Mouse (Mus musculus) megakaryocyte, embryonic 14.5 days (primary cell): ENCODE measurements at regions not wholly inside any gene's neighbourhood (a gene's known extent, or its start where the extent isn't known, plus 50 kb on each side); places are given as distances from the start of the nearest gene placed in this dataset.

Experiments
- FLI1 ChIP-seq: IDR thresholded peaks from 2 replicates; pipeline ENCODE4 v1.6.1; 2012; ENCODE audit warnings: low read length, inconsistent platforms, mixed read lengths
- GATA1 ChIP-seq: IDR thresholded peaks from 3 replicates; pipeline ENCODE4 v1.6.1; 2012; ENCODE audit warnings: mixed read lengths, low read length, inconsistent platforms, borderline replicate concordance

- TF ChIP-seq GATA1 (no peak), FLI1 (no peak)
These were observed 106.8 kb downstream of the S1pr1 start for GRCm38 (mm10) chr3:115608087-115608486.
